Mouse (Mus musculus) left cerebral cortex, postnatal 36 days (tissue): ENCODE data around the gene Clstn1. TPM values are rescaled to one million over a fixed set of nuclear protein-coding genes. Genes with fewer than 3 reads are reported as not detected.
"Not testable (repeated sequence)": the region's sequence is repeated elsewhere in the genome, so short reads cannot be mapped to it uniquely, and the experiment has no call there.

ENCODE experiments used
- DNase-seq, 2 experiments: peaks; one replicate each; pipeline ENCODE4 v3.0.0; 2021 to 2022; ENCODE audit warnings: low spot score in 2 of 2, mixed read lengths in 1 of 2
- intact Hi-C: fragments of 180-260 bp; cut with DNase I; formaldehyde crosslinking; loops from one replicate; pipeline ENCODE4 v1.15.1; 2025
- total RNA-seq, 2 experiments: library from RNA; stranded (reverse); gene quantifications; 2 replicates each; pipeline ENCODE4 v1.2.3; 2021

Clstn1 gene
- total RNA-seq, 2 experiments from 2014 or later: 1,328 to 1,609 TPM

GRCm38 (mm10) chr4:149590200-149590599 is 3.9 kb downstream of the Clstn1 start:
- intact Hi-C loops: no loop called here
- DNase-seq: no peak

- intact Hi-C loops: no loop called here
- no peak for DNase-seq
Measured at GRCm38 (mm10) chr4:149591486-149591885, 5.2 kb downstream of the Clstn1 start.

- intact Hi-C loops: no loop called here
- DNase-seq: no peak
Measured at GRCm38 (mm10) chr4:149594913-149595581, 8.8 kb downstream of the Clstn1 start.

GRCm38 (mm10) chr4:149597641-149598208 is 11.5 kb downstream of the Clstn1 start:
- intact Hi-C loops: no loop called here
- no peak for DNase-seq

GRCm38 (mm10) chr4:149599549-149599948 is 13.3 kb downstream of the Clstn1 start:
- no peak for DNase-seq
- intact Hi-C loops: no loop called here

- intact Hi-C loops: no loop called here
Measured at GRCm38 (mm10) chr4:149600130-149600529, 13.9 kb downstream of the Clstn1 start.

GRCm38 (mm10) chr4:149601484-149601883 is 15.2 kb downstream of the Clstn1 start:
- DNase-seq: no peak
- intact Hi-C loops: no loop called here

More at GRCm38 (mm10) chr4:149600130-149600529, 13.9 kb downstream of the Clstn1 start:
- no peak for DNase-seq

- intact Hi-C loops: no loop called here
- DNase-seq: no peak
Measured at GRCm38 (mm10) chr4:149602236-149602635, 16.0 kb downstream of the Clstn1 start.

GRCm38 (mm10) chr4:149603860-149604259 is 17.6 kb downstream of the Clstn1 start:
- intact Hi-C loops: no loop called here
- DNase-seq: no peak

GRCm38 (mm10) chr4:149604518-149604917 is 18.2 kb downstream of the Clstn1 start:
- intact Hi-C loops: no loop called here
- no peak for DNase-seq

GRCm38 (mm10) chr4:149606056-149606455 is 19.8 kb downstream of the Clstn1 start:
- peak in 1 of 2 experiments; percentile 25 for DNase-seq
- intact Hi-C loops: no loop called here

GRCm38 (mm10) chr4:149606766-149607358 is 20.6 kb downstream of the Clstn1 start:
- intact Hi-C loops: no loop called here
- DNase-seq: no peak

- intact Hi-C loops: no loop called here
- DNase-seq: no peak
Measured at GRCm38 (mm10) chr4:149607591-149608308, 21.5 kb downstream of the Clstn1 start.

- no peak for DNase-seq
- intact Hi-C loops: no loop called here
Measured at GRCm38 (mm10) chr4:149608309-149608638, 22.0 kb downstream of the Clstn1 start.

- peak in 1 of 2 experiments; percentile 58 for DNase-seq
- intact Hi-C loops: no loop called here
Measured at GRCm38 (mm10) chr4:149609256-149610025, 23.2 kb downstream of the Clstn1 start.

- intact Hi-C loops: loop anchor here (1.0 kb wide), 1 partner anchor 62 kb away; no protein-coding TSS in a partner anchor
- DNase-seq: no peak
Measured at GRCm38 (mm10) chr4:149611376-149612044, 25.2 kb downstream of the Clstn1 start.

GRCm38 (mm10) chr4:149613497-149613896 is 27.2 kb downstream of the Clstn1 start:
- intact Hi-C loops, DNase-seq: not testable (repeated sequence)

- intact Hi-C loops: no loop called here
- no peak for DNase-seq
Measured at GRCm38 (mm10) chr4:149614869-149615268, 28.6 kb downstream of the Clstn1 start.

- intact Hi-C loops: not testable (repeated sequence)
Measured at GRCm38 (mm10) chr4:149616999-149617398, 30.7 kb downstream of the Clstn1 start.

More at GRCm38 (mm10) chr4:149616999-149617398, 30.7 kb downstream of the Clstn1 start:
- DNase-seq: not testable (repeated sequence)
